Mouse (Mus musculus) forebrain, embryonic 15.5 days (tissue): ENCODE data around the gene Dusp12. TPM values are rescaled to one million over a fixed set of nuclear protein-coding genes. Genes with fewer than 3 reads are reported as not detected.

Experiments
- ATAC-seq: fragments of 200-750 bp; cut with Nextera tagmentation; replicated peaks from 2 replicates; pipeline ENCODE4 v1.8.0; 2017; ENCODE audit warnings: mild to moderate bottlenecking, moderate TSS enrichment, moderate library complexity
- H3K27ac ChIP-seq: fragments of 300-500 bp; sonication (generic); replicated peaks from 2 replicates; pipeline ENCODE4 v1.5.1; 2015; ENCODE audit warnings: mild to moderate bottlenecking, inconsistent platforms
- H3K27me3 ChIP-seq: fragments of 300-500 bp; sonication (generic); 2 replicates; pipeline ENCODE4 v1.6.1; 2015; ENCODE audit warnings: inconsistent platforms
- H3K36me3 ChIP-seq: fragments of 300-500 bp; sonication (generic); 2 replicates; pipeline ENCODE4 v1.6.1; 2015; ENCODE audit warnings: mild to moderate bottlenecking, inconsistent platforms
- H3K4me1 ChIP-seq: fragments of 300-500 bp; sonication (generic); 2 replicates; pipeline ENCODE4 v1.6.1; 2015; ENCODE audit warnings: inconsistent platforms
- H3K4me2 ChIP-seq: fragments of 300-500 bp; sonication (generic); replicated peaks from 2 replicates; pipeline ENCODE4 v1.6.1; 2015; ENCODE audit warnings: mild to moderate bottlenecking, inconsistent platforms
- H3K4me3 ChIP-seq: fragments of 300-500 bp; sonication (generic); 2 replicates; pipeline ENCODE4 v1.5.1; 2015; ENCODE audit warnings: mild to moderate bottlenecking, inconsistent platforms
- H3K9ac ChIP-seq: fragments of 300-500 bp; sonication (generic); replicated peaks from 2 replicates; pipeline ENCODE4 v1.6.1; 2015; ENCODE audit warnings: mild to moderate bottlenecking, inconsistent platforms
- H3K9me3 ChIP-seq: fragments of 300-500 bp; sonication (generic); 2 replicates; pipeline ENCODE4 v1.6.1; 2016; ENCODE audit warnings: inconsistent platforms
- WGBS: fragments of 180-500 bp; shearing (Covaris S2); methylation state at CpG from one replicate; pipeline ENCODE4 v1.1.7; 2015; ENCODE audit warnings: mixed read lengths; 5-methylcytosine and 5-hydroxymethylcytosine counted together
- polyA plus RNA-seq: library from polyadenylated mRNA; unstranded; fragments of >200 nt; fragmentation: Nextera tagmentation; extraction: Ambion mirVana; gene quantifications from 2 replicates; pipeline ENCODE4 v1.2.1, GENCODE M21; 2015

The Dusp12 gene
- polyA plus RNA-seq, 1 experiment from 2014 or later = 36.8 TPM

- Histone ChIP-seq H3K4me1 (no peaks in the 10 kb centered on the region), H3K9ac (no peak overlapping the region), H3K27me3 (no peaks in the 10 kb centered on the region), H3K9me3 (no peaks in the 10 kb centered on the region), H3K4me2 (no peak overlapping the region), H3K27ac (no peak overlapping the region), H3K36me3 (0 out of 2 replicates have a peak, but pooled peaks cover 4% of the 10 kb centered on the region), H3K4me3 (no peak overlapping the region)
- ATAC-seq = no peak
- 86% methylated on average over 13 of the region's 13 CpGs for WGBS
Measured at GRCm38 (mm10) chr1:170855056-170855760, 30.1 kb downstream of the Dusp12 start.

GRCm38 (mm10) chr1:170853604-170854003, 31.7 kb downstream of the Dusp12 start:
- no peak for ATAC-seq
- 100% methylated on average over 3 of the region's 3 CpGs for WGBS

GRCm38 (mm10) chr1:170850637-170851624, 34.4 kb downstream of the Dusp12 start:
- no peaks in the 10 kb centered on the region for H3K9me3 ChIP-seq
- H3K4me3 ChIP-seq = no peak overlapping the region
- WGBS = 93% methylated on average over 23 of the region's 23 CpGs
- H3K4me1 ChIP-seq = no peaks in the 10 kb centered on the region
- no peak for ATAC-seq
- H3K9ac ChIP-seq = no peak overlapping the region
- H3K27me3 ChIP-seq = no peaks in the 10 kb centered on the region
- H3K36me3 ChIP-seq = 0 out of 2 replicates have a peak, but pooled peaks cover 4% of the 10 kb centered on the region
- H3K4me2 ChIP-seq = no peak overlapping the region
- no peak overlapping the region for H3K27ac ChIP-seq

More at GRCm38 (mm10) chr1:170853604-170854003, 31.7 kb downstream of the Dusp12 start:
- Histone ChIP-seq H3K4me3 (no peak overlapping the region), H3K4me2 (no peak overlapping the region), H3K9ac (no peak overlapping the region), H3K9me3 (no peaks in the 10 kb centered on the region), H3K27me3 (no peaks in the 10 kb centered on the region), H3K27ac (no peak overlapping the region), H3K4me1 (no peaks in the 10 kb centered on the region), H3K36me3 (0 out of 2 replicates have a peak, but pooled peaks cover 4% of the 10 kb centered on the region)

- H3K36me3 ChIP-seq = 0 out of 2 replicates have a peak, but pooled peaks cover 4% of the 10 kb centered on the region
- 93% methylated on average over 2 of the region's 2 CpGs for WGBS
- ATAC-seq = no peak
Measured at GRCm38 (mm10) chr1:170850007-170850406, 35.3 kb downstream of the Dusp12 start.

GRCm38 (mm10) chr1:170845448-170846307, 39.7 kb downstream of the Dusp12 start:
- no peak for ATAC-seq
- WGBS = 50% methylated on average over 10 of the region's 10 CpGs

More at GRCm38 (mm10) chr1:170850007-170850406, 35.3 kb downstream of the Dusp12 start:
- H3K9me3 ChIP-seq = no peaks in the 10 kb centered on the region
- no peak overlapping the region for H3K4me3 ChIP-seq
- H3K27me3 ChIP-seq = no peaks in the 10 kb centered on the region
- H3K27ac ChIP-seq = no peak overlapping the region
- no peak overlapping the region for H3K9ac ChIP-seq
- H3K4me2 ChIP-seq = no peak overlapping the region
- no peaks in the 10 kb centered on the region for H3K4me1 ChIP-seq

GRCm38 (mm10) chr1:170844380-170844779, 41.0 kb downstream of the Dusp12 start:
- H3K27me3 ChIP-seq = no peaks in the 10 kb centered on the region
- no peaks in the 10 kb centered on the region; the same call in none of the 2 replicates for H3K36me3 ChIP-seq
- no peak overlapping the region for H3K4me3 ChIP-seq
- no peak overlapping the region for H3K4me2 ChIP-seq
- no peak overlapping the region for H3K9ac ChIP-seq
- 55% methylated on average over 8 of the region's 8 CpGs for whole genome bisulfite sequencing
- H3K9me3 ChIP-seq = no peaks in the 10 kb centered on the region
- H3K27ac ChIP-seq = no peak overlapping the region
- no peaks in the 10 kb centered on the region for H3K4me1 ChIP-seq
- ATAC-seq = no peak

More at GRCm38 (mm10) chr1:170845448-170846307, 39.7 kb downstream of the Dusp12 start:
- no peak overlapping the region for H3K9ac ChIP-seq
- no peak overlapping the region for H3K4me2 ChIP-seq
- no peak overlapping the region for H3K27ac ChIP-seq
- H3K4me1 ChIP-seq = no peaks in the 10 kb centered on the region
- no peaks in the 10 kb centered on the region for H3K27me3 ChIP-seq
- no peaks in the 10 kb centered on the region; the same call in 1 of the 2 replicates for H3K36me3 ChIP-seq
- no peaks in the 10 kb centered on the region for H3K9me3 ChIP-seq
- H3K4me3 ChIP-seq = no peak overlapping the region

- no peak overlapping the region for H3K4me3 ChIP-seq
- no peak overlapping the region for H3K9ac ChIP-seq
- no peaks in the 10 kb centered on the region; the same call in none of the 2 replicates for H3K36me3 ChIP-seq
- H3K27me3 ChIP-seq = no peaks in the 10 kb centered on the region
- ATAC-seq = no peak
- no peak overlapping the region for H3K4me2 ChIP-seq
- H3K4me1 ChIP-seq = no peaks in the 10 kb centered on the region
- H3K9me3 ChIP-seq = no peaks in the 10 kb centered on the region
- no peak overlapping the region for H3K27ac ChIP-seq
Measured at GRCm38 (mm10) chr1:170839685-170840084, 45.7 kb downstream of the Dusp12 start.

GRCm38 (mm10) chr1:170834756-170835155, 50.6 kb downstream of the Dusp12 start:
- Histone ChIP-seq H3K9ac (no peak overlapping the region), H3K4me2 (no peak overlapping the region), H3K9me3 (no peaks in the 10 kb centered on the region), H3K27ac (no peak overlapping the region), H3K27me3 (no peaks in the 10 kb centered on the region), H3K4me3 (no peak overlapping the region), H3K36me3 (0 out of 2 replicates have a peak, but pooled peaks cover 3% of the 10 kb centered on the region), H3K4me1 (no peaks in the 10 kb centered on the region)
- no peak for ATAC-seq
- whole genome bisulfite sequencing = 80% methylated on average over 9 of the region's 9 CpGs

- Histone ChIP-seq H3K27ac (no peak overlapping the region), H3K9ac (no peak overlapping the region), H3K27me3 (no peaks in the 10 kb centered on the region), H3K36me3 (0 out of 2 replicates have a peak, but pooled peaks cover 3% of the 10 kb centered on the region), H3K9me3 (no peaks in the 10 kb centered on the region), H3K4me1 (no peaks in the 10 kb centered on the region), H3K4me3 (no peak overlapping the region), H3K4me2 (no peak overlapping the region)
- no peak for ATAC-seq
- WGBS = 95% methylated on average over 1 of the region's 1 CpGs
Measured at GRCm38 (mm10) chr1:170829781-170830180, 55.6 kb downstream of the Dusp12 start.

GRCm38 (mm10) chr1:170829344-170829743, 56.0 kb downstream of the Dusp12 start:
- 0 out of 2 replicates have a peak, but pooled peaks cover 3% of the 10 kb centered on the region for H3K36me3 ChIP-seq
- H3K9me3 ChIP-seq = no peaks in the 10 kb centered on the region
- no peaks in the 10 kb centered on the region for H3K4me1 ChIP-seq
- WGBS = 91% methylated on average over 6 of the region's 6 CpGs
- no peak overlapping the region for H3K4me3 ChIP-seq
- H3K27me3 ChIP-seq = no peaks in the 10 kb centered on the region
- no peak overlapping the region for H3K4me2 ChIP-seq
- no peak overlapping the region for H3K9ac ChIP-seq
- no peak for ATAC-seq
- H3K27ac ChIP-seq = no peak overlapping the region
